Mouse (Mus musculus): ENCODE data around the gene Zfp622. TPM values are rescaled to one million over a fixed set of nuclear protein-coding genes. Genes with fewer than 3 reads are reported as not detected.

Zfp622 gene
- polyA plus RNA-seq, 1 experiment from 2014 or later = 35.2 TPM

GRCm38 (mm10) chr15:26021721-26022120 is 37.6 kb downstream of the Zfp622 start:
- ATAC-seq (ENCODE audit: low FRiP score) = peak; percentile 78
- Histone ChIP-seq H3K36me3 (no peaks in the 10 kb centered on the region), H3K27ac (replicated peaks) (no peak overlapping the region), H3K9me3 (replicated peaks) (no peaks in the 10 kb centered on the region), H3K9ac (replicated peaks) (no peak overlapping the region), H3K4me1 (peaks cover 11% of the 10 kb centered on the region), H3K4me2 (no peak overlapping the region), H3K27me3 (replicated peaks) (no peaks in the 10 kb centered on the region), H3K4me3 (replicated peaks) (no peak overlapping the region)
- 15% methylated on average over 8 of the region's 8 CpGs for WGBS

- no peak for ATAC-seq (ENCODE audit: low FRiP score)
- no peaks in the 10 kb centered on the region for H3K27me3 ChIP-seq (replicated peaks)
- no peaks in the 10 kb centered on the region for H3K9me3 ChIP-seq (replicated peaks)
- H3K4me1 ChIP-seq = peaks cover 11% of the 10 kb centered on the region
- H3K4me3 ChIP-seq (replicated peaks) = no peak overlapping the region
- H3K27ac ChIP-seq (replicated peaks) = no peak overlapping the region
- no peak overlapping the region for H3K4me2 ChIP-seq
- H3K9ac ChIP-seq (replicated peaks) = no peak overlapping the region
- 77% methylated on average over 5 of the region's 5 CpGs for WGBS
- no peaks in the 10 kb centered on the region for H3K36me3 ChIP-seq
These were observed 38.5 kb downstream of the Zfp622 start for GRCm38 (mm10) chr15:26022636-26023035.

GRCm38 (mm10) chr15:26031692-26032091 is 47.5 kb downstream of the Zfp622 start:
- H3K4me2 ChIP-seq = no peak overlapping the region
- H3K36me3 ChIP-seq = no peaks in the 10 kb centered on the region
- no peaks in the 10 kb centered on the region for H3K27me3 ChIP-seq (replicated peaks)
- no peaks in the 10 kb centered on the region for H3K9me3 ChIP-seq (replicated peaks)
- no peak overlapping the region for H3K27ac ChIP-seq (replicated peaks)
- H3K9ac ChIP-seq (replicated peaks) = no peak overlapping the region
- no peaks in the 10 kb centered on the region for H3K4me1 ChIP-seq
- no peak for ATAC-seq (ENCODE audit: low FRiP score)
- H3K4me3 ChIP-seq (replicated peaks) = no peak overlapping the region
- WGBS = 75% methylated on average over 3 of the region's 3 CpGs

- WGBS = 25% methylated on average over 1 of the region's 1 CpGs
- ATAC-seq (ENCODE audit: low FRiP score) = no peak
- H3K27ac ChIP-seq (replicated peaks) = no peak overlapping the region
- H3K4me2 ChIP-seq = no peak overlapping the region
- H3K4me1 ChIP-seq = no peaks in the 10 kb centered on the region
- H3K36me3 ChIP-seq = no peaks in the 10 kb centered on the region
- no peak overlapping the region for H3K4me3 ChIP-seq (replicated peaks)
- no peaks in the 10 kb centered on the region for H3K27me3 ChIP-seq (replicated peaks)
- no peak overlapping the region for H3K9ac ChIP-seq (replicated peaks)
- H3K9me3 ChIP-seq (replicated peaks) = no peaks in the 10 kb centered on the region
These were observed 56.4 kb downstream of the Zfp622 start for GRCm38 (mm10) chr15:26040567-26040966.

GRCm38 (mm10) chr15:26041196-26041947 is 57.2 kb downstream of the Zfp622 start:
- Histone ChIP-seq H3K4me2 (no peak overlapping the region), H3K36me3 (no peaks in the 10 kb centered on the region), H3K27me3 (replicated peaks) (no peaks in the 10 kb centered on the region), H3K4me1 (no peaks in the 10 kb centered on the region), H3K4me3 (replicated peaks) (no peak overlapping the region), H3K9ac (replicated peaks) (no peak overlapping the region), H3K27ac (replicated peaks) (no peak overlapping the region), H3K9me3 (replicated peaks) (no peaks in the 10 kb centered on the region)
- no peak for ATAC-seq (ENCODE audit: low FRiP score)
- 83% methylated on average over 2 of the region's 2 CpGs for WGBS

Small RNA genes within 50 kb of the gene (microRNA-seq; reads per million reads assigned to microRNA genes)
- not detected for gene Mir7212

Other genes with a start within 250 kb of the Zfp622 start
- gene Retreg1, start 141.2 kb upstream of the Zfp622 start, polyA plus RNA-seq (2015; fragmentation: Nextera tagmentation; extraction: Ambion mirVana) = 15.8 and 16.2 TPM in 2 replicates